Mouse (Mus musculus) CD4-positive, CD25-positive, alpha-beta regulatory T cell, adult 4 months (primary cell): Measurements from ENCODE around the gene Tbxas1. TPM values are rescaled to one million over a fixed set of nuclear protein-coding genes. Genes with fewer than 3 reads are reported as not detected.

ENCODE experiments used
- ATAC-seq: one replicate; pipeline ENCODE4 v1.8.0; 2017
- polyA plus RNA-seq, 2 experiments: library from polyadenylated mRNA; unstranded; fragments of 100-300 nt; shearing (Covaris generic); gene quantifications; one replicate each; pipeline ENCODE4 v1.2.1; 2017

Gene Tbxas1
- polyA plus RNA-seq, 2 experiments from 2014 or later, result 0.91 TPM; not detected in 1

- ATAC-seq, result no peak
Observed at GRCm38 (mm10) chr6:39132556-39132955, 257.4 kb downstream of the Tbxas1 start.

Other genes starting within 250 kb of the Tbxas1 start
- gene Klrg2, start 238.2 kb upstream of the Tbxas1 start, polyA plus RNA-seq, result not detected
- gene Clec2l, start 212.3 kb upstream of the Tbxas1 start, polyA plus RNA-seq, result not detected
- 10 to 100 TPM; 16.1 to 16.5 TPM for gene Hipk2, start 761 bp downstream of the Tbxas1 start, polyA plus RNA-seq
- gene Parp12, start 242.9 kb downstream of the Tbxas1 start, polyA plus RNA-seq, result 1 to 10 TPM; 2.7 to 4.3 TPM